Mouse (Mus musculus) spleen, adult 2 months (tissue): ENCODE results near the gene Ctse. TPM values are rescaled to one million over a fixed set of nuclear protein-coding genes. Genes with fewer than 3 reads are reported as not detected.

Experiments
- DNase-seq, 2 experiments: peaks; one replicate each; pipeline versions ENCODE4 v3.0.0 to v3.0.0-alpha.2; 2012 to 2021; ENCODE audit warnings: low spot score in 2 of 2, low read depth in 1 of 2
- H3K27ac ChIP-seq: fragments of 200-500 bp; 2 replicates; pipeline ENCODE4 v1.5.1; 2012; ENCODE audit warnings: low read length, inconsistent platforms; ENCODE audit not compliant: insufficient read depth
- H3K27me3 ChIP-seq: fragments of 200-500 bp; 2 replicates; pipeline ENCODE4 v1.6.1; 2012; ENCODE audit warnings: mild to moderate bottlenecking, moderate library complexity, low read length, inconsistent platforms; ENCODE audit not compliant: control insufficient read depth, insufficient read depth
- H3K36me3 ChIP-seq: fragments of 200-500 bp; 2 replicates; pipeline ENCODE4 v1.6.1; 2012; ENCODE audit warnings: mild to moderate bottlenecking, low read length, inconsistent platforms; ENCODE audit not compliant: control insufficient read depth, insufficient read depth
- H3K4me1 ChIP-seq: fragments of 200-500 bp; 2 replicates; pipeline ENCODE4 v1.6.1; 2011; ENCODE audit warnings: inconsistent platforms; ENCODE audit not compliant: control insufficient read depth, insufficient read depth, insufficient read length
- H3K4me3 ChIP-seq: fragments of 200-500 bp; 2 replicates; pipeline ENCODE4 v1.5.1; 2011; ENCODE audit warnings: mild to moderate bottlenecking, inconsistent platforms; ENCODE audit not compliant: insufficient read depth, insufficient read length; ENCODE audit errors: extremely low read depth
- CTCF ChIP-seq: fragments of 200-500 bp; IDR thresholded peaks from 2 replicates; pipeline ENCODE4 v1.5.1; 2011; ENCODE audit warnings: mild to moderate bottlenecking, inconsistent platforms; ENCODE audit not compliant: insufficient read depth, insufficient read length, insufficient replicate concordance; ENCODE audit errors: extremely low read depth
- POLR2A ChIP-seq: fragments of 200-500 bp; IDR thresholded peaks from 2 replicates; pipeline ENCODE4 v1.6.1; 2011; ENCODE audit warnings: low read depth, low read length, inconsistent platforms
- WGBS: fragments of 180-500 bp; shearing (Covaris S2); methylation state at CpG from one replicate; pipeline ENCODE4 v1.1.7; 2018; 5-methylcytosine and 5-hydroxymethylcytosine counted together
- polyA plus RNA-seq: library from polyadenylated mRNA; depleted of rRNA; stranded (reverse); fragments of >200 nt; gene quantifications from 2 replicates; pipeline ENCODE4 v1.2.3, GENCODE M21; 2012

Gene Ctse
- polyA plus RNA-seq, 1 experiment, result 77.8 TPM

GRCm38 (mm10) chr1:131661749-131662148 is 23.6 kb downstream of the Ctse start:
- TF ChIP-seq POLR2A (no peak), CTCF (no peak)
- H3K4me3 ChIP-seq, result peak overlapping the region; percentile 25; the same call in 1 of the 2 replicates
- no peaks in the 10 kb centered on the region for H3K36me3 ChIP-seq
- H3K27ac ChIP-seq, result no peak overlapping the region; the same call in 1 of the 2 replicates
- H3K27me3 ChIP-seq, result no peaks in the 10 kb centered on the region
- WGBS, result 72% methylated on average over 3 of the region's 3 CpGs
- H3K4me1 ChIP-seq, result no peaks in the 10 kb centered on the region
- peak in 1 of 2 experiments; percentile 2 for DNase-seq

DNA sequence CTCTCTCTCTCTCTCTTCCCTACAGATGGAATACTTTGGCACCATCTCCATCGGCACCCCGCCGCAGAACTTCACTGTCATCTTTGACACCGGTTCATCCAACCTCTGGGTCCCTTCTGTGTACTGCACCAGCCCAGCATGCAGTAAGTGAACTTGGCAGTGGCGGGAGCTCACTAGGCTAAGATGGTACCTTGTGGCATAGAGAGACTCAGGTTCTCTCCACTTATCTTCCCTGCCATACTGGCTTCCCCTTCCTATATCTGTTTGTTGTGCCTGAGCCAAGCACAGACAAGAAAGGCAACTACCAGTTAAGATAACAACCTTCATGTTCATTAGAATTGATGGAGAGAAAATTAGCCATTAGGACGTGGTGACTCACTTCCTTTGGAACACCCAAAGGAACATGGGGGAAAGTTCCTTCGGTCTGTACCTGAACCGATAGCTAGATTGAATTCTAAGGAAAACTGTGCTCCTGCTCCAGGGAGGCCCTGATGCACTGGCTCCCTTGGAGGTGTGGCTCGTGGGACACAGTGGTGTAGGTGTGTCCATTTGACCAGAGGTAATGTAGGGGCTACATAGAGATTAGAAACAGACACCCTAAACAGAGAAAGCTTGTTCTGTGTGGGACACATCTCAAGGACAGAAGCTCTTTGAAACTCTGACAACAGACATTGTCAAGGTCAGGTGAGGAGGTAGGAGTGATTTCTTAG is 25.3 kb downstream of the Ctse start:
- 79% methylated on average over 9 of the region's 9 CpGs for WGBS
- DNase-seq, result no peak
- Histone ChIP-seq H3K4me3 (no peak overlapping the region; the same call in 1 of the 2 replicates), H3K4me1 (no peaks in the 10 kb centered on the region), H3K36me3 (0 out of 2 replicates have a peak, but pooled peaks cover 2% of the 10 kb centered on the region), H3K27ac (no peak overlapping the region), H3K27me3 (no peaks in the 10 kb centered on the region)
- TF ChIP-seq CTCF, result no peak
- no peak for TF ChIP-seq POLR2A

- H3K27ac ChIP-seq, result no peak overlapping the region
- 95% methylated on average over 5 of the region's 5 CpGs for WGBS
- TF ChIP-seq POLR2A, result no peak
- no peak for TF ChIP-seq CTCF
- no peaks in the 10 kb centered on the region for H3K27me3 ChIP-seq
- no peak for DNase-seq
- H3K36me3 ChIP-seq, result 0 out of 2 replicates have a peak, but pooled peaks cover 2% of the 10 kb centered on the region
- no peaks in the 10 kb centered on the region for H3K4me1 ChIP-seq
- H3K4me3 ChIP-seq, result no peak overlapping the region
Observed at GRCm38 (mm10) chr1:131664136-131664535, 26.0 kb downstream of the Ctse start.

DNA sequence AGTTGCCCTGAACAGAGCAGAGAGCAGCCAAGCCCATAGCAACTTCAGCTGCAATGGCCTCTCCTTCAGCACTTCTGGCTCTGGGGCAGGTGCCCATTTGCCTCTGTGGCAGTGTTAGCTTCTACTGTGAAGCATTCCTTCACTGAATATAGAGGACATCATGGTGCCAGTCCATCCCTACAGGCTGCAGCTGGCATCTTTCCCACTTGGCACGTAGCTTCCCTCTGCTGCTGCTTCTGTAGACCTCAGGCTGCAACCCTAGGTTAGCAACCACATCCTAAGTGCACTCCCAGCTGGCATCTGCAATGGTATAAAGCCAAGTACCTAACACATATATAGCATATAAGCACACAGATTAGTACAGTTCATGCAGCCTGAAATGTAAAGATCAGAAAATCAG is 27.8 kb downstream of the Ctse start:
- H3K36me3 ChIP-seq, result 0 out of 2 replicates have a peak, but pooled peaks cover 2% of the 10 kb centered on the region
- TF ChIP-seq POLR2A (no peak), CTCF (no peak)
- 58% methylated on average over 1 of the region's 1 CpGs for WGBS
- H3K4me3 ChIP-seq, result no peak overlapping the region
- H3K27me3 ChIP-seq, result no peaks in the 10 kb centered on the region
- DNase-seq, result no peak
- H3K4me1 ChIP-seq, result peaks cover 2% of the 10 kb centered on the region; the same call in 1 of the 2 replicates
- no peak overlapping the region for H3K27ac ChIP-seq

- WGBS, result 67% methylated on average over 8 of the region's 8 CpGs
- no peak overlapping the region for H3K4me3 ChIP-seq
- no peak overlapping the region for H3K27ac ChIP-seq
- peaks cover 21% of the 10 kb centered on the region for H3K4me1 ChIP-seq
- TF ChIP-seq CTCF (no peak), POLR2A (no peak)
- 0 out of 2 replicates have a peak, but pooled peaks cover 2% of the 10 kb centered on the region for H3K36me3 ChIP-seq
- DNase-seq, result no peak
- H3K27me3 ChIP-seq, result no peaks in the 10 kb centered on the region
Observed at GRCm38 (mm10) chr1:131671113-131671512, 33.0 kb downstream of the Ctse start.

- Histone ChIP-seq H3K36me3 (0 out of 2 replicates have a peak, but pooled peaks cover 2% of the 10 kb centered on the region), H3K27ac (peak overlapping the region; percentile 56; the same call in 1 of the 2 replicates), H3K4me1 (peaks cover 21% of the 10 kb centered on the region), H3K4me3 (no peak overlapping the region), H3K27me3 (no peaks in the 10 kb centered on the region)
- WGBS, result 9% methylated on average over 7 of the region's 7 CpGs
- no peak for TF ChIP-seq POLR2A
- TF ChIP-seq CTCF, result no peak
- DNase-seq, result peak; percentile 42 to 48
Observed at GRCm38 (mm10) chr1:131672361-131672760, 34.3 kb downstream of the Ctse start.

GRCm38 (mm10) chr1:131679644-131680043 is 41.5 kb downstream of the Ctse start:
- TF ChIP-seq CTCF (no peak), POLR2A (no peak)
- 66% methylated on average over 5 of the region's 5 CpGs for WGBS

More at GRCm38 (mm10) chr1:131679644-131680043, 41.5 kb downstream of the Ctse start:
- Histone ChIP-seq H3K27me3 (no peaks in the 10 kb centered on the region), H3K36me3 (no peaks in the 10 kb centered on the region), H3K4me1 (peaks cover 1% of the 10 kb centered on the region), H3K27ac (no peak overlapping the region), H3K4me3 (no peak overlapping the region)
- DNase-seq, result no peak
